Mouse (Mus musculus): ENCODE measurements around the gene Pdilt. TPM values are rescaled to one million over a fixed set of nuclear protein-coding genes. Genes with fewer than 3 reads are reported as not detected.

The Pdilt gene
- polyA plus RNA-seq, 1 experiment, result not detected

DNA sequence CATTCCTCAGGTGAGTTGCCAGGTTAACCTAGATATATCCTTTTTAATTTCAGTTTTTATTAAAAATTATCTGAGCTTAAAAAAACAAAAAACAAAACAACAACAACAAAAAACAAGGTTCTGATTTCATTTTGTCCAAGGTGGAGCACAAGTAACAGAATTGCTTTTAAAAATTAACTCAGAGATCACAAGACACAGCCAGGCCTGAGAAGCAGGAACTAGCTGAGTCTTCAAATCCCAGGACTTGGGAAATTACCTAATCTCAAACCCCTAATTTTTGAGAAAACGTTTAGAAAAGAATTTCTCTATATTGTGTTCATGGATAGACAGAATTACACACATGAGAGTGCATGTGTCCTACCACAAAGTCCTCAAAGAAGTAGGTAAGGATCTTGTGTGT, 9.6 kb upstream of the Pdilt start:
- TF ChIP-seq POLR2A (IDR thresholded peaks at IDR 0.05; ENCODE audit: extremely low read depth, insufficient read depth, low read length) (no peak), CTCF (IDR thresholded peaks at IDR 0.05; ENCODE audit: extremely low read depth, insufficient read depth, low read length) (no peak)
- Histone ChIP-seq H3K4me3 (ENCODE audit: insufficient read depth, low read length) (no peak overlapping the region), H3K4me1 (ENCODE audit: control insufficient read depth, insufficient read depth, low read length) (no peaks in the 10 kb centered on the region), H3K27ac (ENCODE audit: insufficient read depth, low read length) (no peak overlapping the region)

DNA sequence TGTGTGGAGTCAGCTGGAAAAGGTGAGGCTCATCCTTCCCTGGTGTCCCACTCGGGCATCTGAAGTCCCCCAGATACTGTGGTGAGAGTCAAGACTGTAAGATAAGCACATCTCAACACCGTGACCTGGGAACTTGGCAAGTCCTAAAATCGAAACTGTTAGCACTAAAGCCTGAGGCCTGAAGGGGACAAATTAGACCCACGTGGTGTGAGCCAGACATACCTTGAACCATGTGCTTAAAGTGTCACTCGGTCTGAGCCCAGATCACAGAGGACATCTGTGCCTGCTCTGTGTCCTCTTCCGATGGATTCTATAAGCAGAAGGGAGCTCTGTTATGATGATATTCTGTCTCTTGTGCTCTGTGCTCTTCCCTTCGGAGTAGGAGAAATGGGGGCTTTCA, 5.3 kb upstream of the Pdilt start:
- TF ChIP-seq POLR2A (IDR thresholded peaks at IDR 0.05; ENCODE audit: extremely low read depth, insufficient read depth, low read length) (no peak), CTCF (IDR thresholded peaks at IDR 0.05; ENCODE audit: extremely low read depth, insufficient read depth, low read length) (no peak)
- no peak overlapping the region for H3K27ac ChIP-seq (ENCODE audit: insufficient read depth, low read length)
- no peak overlapping the region for H3K4me3 ChIP-seq (ENCODE audit: insufficient read depth, low read length)
- H3K4me1 ChIP-seq (ENCODE audit: control insufficient read depth, insufficient read depth, low read length), result no peaks in the 10 kb centered on the region; the same call in 1 of the 2 replicates

- Histone ChIP-seq H3K4me1 (ENCODE audit: control insufficient read depth, insufficient read depth, low read length) (no peaks in the 10 kb centered on the region; the same call in 1 of the 2 replicates), H3K4me3 (ENCODE audit: insufficient read depth, low read length) (no peak overlapping the region), H3K27ac (ENCODE audit: insufficient read depth, low read length) (no peak overlapping the region)
- TF ChIP-seq POLR2A (IDR thresholded peaks at IDR 0.05; ENCODE audit: extremely low read depth, insufficient read depth, low read length), result no peak
- TF ChIP-seq CTCF (IDR thresholded peaks at IDR 0.05; ENCODE audit: extremely low read depth, insufficient read depth, low read length), result no peak
Measured at GRCm38 (mm10) chr7:119527548-119527947, 4.3 kb upstream of the Pdilt start.

GRCm38 (mm10) chr7:119527135-119527534, 3.8 kb upstream of the Pdilt start:
- TF ChIP-seq POLR2A (IDR thresholded peaks at IDR 0.05; ENCODE audit: extremely low read depth, insufficient read depth, low read length) (no peak), CTCF (IDR thresholded peaks at IDR 0.05; ENCODE audit: extremely low read depth, insufficient read depth, low read length) (no peak)
- Histone ChIP-seq H3K4me1 (ENCODE audit: control insufficient read depth, insufficient read depth, low read length) (no peaks in the 10 kb centered on the region; the same call in 1 of the 2 replicates), H3K27ac (ENCODE audit: insufficient read depth, low read length) (no peak overlapping the region), H3K4me3 (ENCODE audit: insufficient read depth, low read length) (no peak overlapping the region)

DNA sequence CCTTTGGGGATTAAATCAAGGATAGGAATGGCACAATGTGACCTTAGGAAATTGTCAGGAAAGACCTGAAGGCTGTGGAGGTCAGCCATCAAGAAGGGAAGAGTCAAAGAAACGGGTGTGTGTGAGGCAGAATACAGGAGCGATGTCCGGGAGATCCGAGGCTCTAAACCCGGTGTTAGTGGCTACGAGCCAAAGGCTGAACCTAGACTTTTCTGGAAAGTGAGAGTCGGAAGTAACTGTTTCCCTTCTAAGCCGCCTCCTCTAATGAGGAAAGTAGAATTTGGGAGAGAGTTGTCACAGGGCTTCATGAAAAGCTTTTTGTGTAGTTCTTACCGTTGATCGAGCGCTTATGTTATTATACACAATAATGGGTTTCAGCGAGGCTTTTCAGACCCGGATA, 3.2 kb upstream of the Pdilt start:
- no peak for TF ChIP-seq POLR2A (IDR thresholded peaks at IDR 0.05; ENCODE audit: extremely low read depth, insufficient read depth, low read length)
- TF ChIP-seq CTCF (IDR thresholded peaks at IDR 0.05; ENCODE audit: extremely low read depth, insufficient read depth, low read length), result no peak
- no peaks in the 10 kb centered on the region; the same call in 1 of the 2 replicates for H3K4me1 ChIP-seq (ENCODE audit: control insufficient read depth, insufficient read depth, low read length)
- H3K27ac ChIP-seq (ENCODE audit: insufficient read depth, low read length), result no peak overlapping the region
- no peak overlapping the region for H3K4me3 ChIP-seq (ENCODE audit: insufficient read depth, low read length)

GRCm38 (mm10) chr7:119525881-119526281, 2.6 kb upstream of the Pdilt start:
- Histone ChIP-seq H3K4me1 (ENCODE audit: control insufficient read depth, insufficient read depth, low read length) (no peaks in the 10 kb centered on the region; the same call in 1 of the 2 replicates), H3K27ac (ENCODE audit: insufficient read depth, low read length) (no peak overlapping the region), H3K4me3 (ENCODE audit: insufficient read depth, low read length) (no peak overlapping the region)
- TF ChIP-seq POLR2A (IDR thresholded peaks at IDR 0.05; ENCODE audit: extremely low read depth, insufficient read depth, low read length), result no peak
- TF ChIP-seq CTCF (IDR thresholded peaks at IDR 0.05; ENCODE audit: extremely low read depth, insufficient read depth, low read length), result no peak

GRCm38 (mm10) chr7:119522385-119522784, 904 bp downstream of the Pdilt start:
- no peak for TF ChIP-seq POLR2A (IDR thresholded peaks at IDR 0.05; ENCODE audit: extremely low read depth, insufficient read depth, low read length)
- TF ChIP-seq CTCF (IDR thresholded peaks at IDR 0.05; ENCODE audit: extremely low read depth, insufficient read depth, low read length), result no peak
- no peaks in the 10 kb centered on the region; the same call in 1 of the 2 replicates for H3K4me1 ChIP-seq (ENCODE audit: control insufficient read depth, insufficient read depth, low read length)
- H3K4me3 ChIP-seq (ENCODE audit: insufficient read depth, low read length), result no peak overlapping the region
- no peak overlapping the region for H3K27ac ChIP-seq (ENCODE audit: insufficient read depth, low read length)

GRCm38 (mm10) chr7:119521816-119522215, 1.5 kb downstream of the Pdilt start:
- TF ChIP-seq POLR2A (IDR thresholded peaks at IDR 0.05; ENCODE audit: extremely low read depth, insufficient read depth, low read length) (no peak), CTCF (IDR thresholded peaks at IDR 0.05; ENCODE audit: extremely low read depth, insufficient read depth, low read length) (no peak)
- Histone ChIP-seq H3K27ac (ENCODE audit: insufficient read depth, low read length) (no peak overlapping the region), H3K4me3 (ENCODE audit: insufficient read depth, low read length) (no peak overlapping the region), H3K4me1 (ENCODE audit: control insufficient read depth, insufficient read depth, low read length) (no peaks in the 10 kb centered on the region; the same call in 1 of the 2 replicates)

GRCm38 (mm10) chr7:119519654-119520053, 3.6 kb downstream of the Pdilt start:
- no peak overlapping the region for H3K27ac ChIP-seq (ENCODE audit: insufficient read depth, low read length)
- TF ChIP-seq CTCF (IDR thresholded peaks at IDR 0.05; ENCODE audit: extremely low read depth, insufficient read depth, low read length) (peak; percentile 87), POLR2A (IDR thresholded peaks at IDR 0.05; ENCODE audit: extremely low read depth, insufficient read depth, low read length) (no peak)
- H3K4me3 ChIP-seq (ENCODE audit: insufficient read depth, low read length), result no peak overlapping the region
- no peaks in the 10 kb centered on the region for H3K4me1 ChIP-seq (ENCODE audit: control insufficient read depth, insufficient read depth, low read length)

DNA sequence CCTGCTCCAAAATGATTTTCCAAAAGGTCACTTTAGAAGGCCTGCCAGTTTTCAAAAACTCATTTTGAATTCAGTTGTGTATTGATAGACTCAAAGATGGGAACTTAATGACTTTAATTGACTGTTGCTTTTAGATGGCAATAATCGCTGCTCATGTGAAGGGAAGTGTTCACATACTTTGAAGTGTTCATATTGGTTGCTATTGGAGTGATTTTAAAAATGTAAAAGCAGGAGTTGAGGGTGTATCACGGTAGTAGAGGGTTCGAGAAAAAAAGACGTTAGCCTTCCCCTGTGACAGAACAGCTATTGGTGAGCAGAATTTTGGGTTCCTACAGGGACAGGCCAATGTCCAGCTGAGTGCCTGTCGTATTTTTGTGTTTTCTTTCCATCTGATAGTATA, 4.1 kb downstream of the Pdilt start, which contains the start of gene Acsm5:
Gene Acsm5 (plus strand): TSS at position 301 of the 400 bp plus-strand sequence.
- no peak within 1 kb of the TSS for H3K4me3 ChIP-seq (ENCODE audit: insufficient read depth, low read length)
- no peak within 1 kb of the TSS for H3K27ac ChIP-seq (ENCODE audit: insufficient read depth, low read length)
- no peaks in the 10 kb centered on the region for H3K4me1 ChIP-seq (ENCODE audit: control insufficient read depth, insufficient read depth, low read length)
- TF ChIP-seq CTCF (IDR thresholded peaks at IDR 0.05; ENCODE audit: extremely low read depth, insufficient read depth, low read length) (no peak), POLR2A (IDR thresholded peaks at IDR 0.05; ENCODE audit: extremely low read depth, insufficient read depth, low read length) (no peak)
